Mouse (Mus musculus): Measurements from ENCODE around the gene Add2. TPM values are rescaled to one million over a fixed set of nuclear protein-coding genes. Genes with fewer than 3 reads are reported as not detected.

The Add2 gene
- polyA plus RNA-seq, 1 experiment from 2014 or later, result 28.1 TPM

DNA sequence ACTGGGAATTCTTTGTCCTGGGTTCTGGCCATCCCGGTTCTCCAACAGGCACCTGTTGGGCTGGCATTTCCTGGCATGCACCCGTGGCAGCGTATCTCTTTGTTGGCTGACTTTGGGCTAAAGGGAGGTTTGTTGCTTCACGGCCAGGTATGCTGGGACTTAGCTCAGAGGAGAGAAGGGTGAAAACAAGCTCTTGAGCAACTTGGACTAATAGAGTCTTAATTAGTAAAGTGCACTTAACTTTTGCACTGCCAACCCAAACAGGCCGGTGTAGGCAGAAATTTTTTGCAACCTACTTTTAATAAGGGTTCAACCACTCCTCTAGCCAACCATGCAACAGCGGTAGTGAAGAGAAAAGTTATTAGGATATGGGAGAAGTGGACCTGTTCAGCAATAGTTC, 116.5 kb downstream of the Add2 start:
- no peaks in the 10 kb centered on the region for H3K27me3 ChIP-seq (ENCODE audit: insufficient read depth, low read length)
- ATAC-seq (no peak), DNase-seq (no peak)
- no peaks in the 10 kb centered on the region for H3K4me1 ChIP-seq (ENCODE audit: insufficient read depth)
- no peak overlapping the region for H3K27ac ChIP-seq (ENCODE audit: low read depth)
- H3K4me2 ChIP-seq (ENCODE audit: low read depth, low read length), result no peak overlapping the region
- no peaks in the 10 kb centered on the region; the same call in 1 of the 2 replicates for H3K9me3 ChIP-seq (ENCODE audit: low read length)
- no peak overlapping the region for H3K4me3 ChIP-seq (ENCODE audit: low read depth, low read length)
- no peak for TF ChIP-seq EP300 (IDR thresholded peaks at IDR 0.05; ENCODE audit: low read depth)
- TF ChIP-seq CTCF (IDR thresholded peaks at IDR 0.05; ENCODE audit: low read depth), result no peak
- no peak overlapping the region for H3K9ac ChIP-seq (replicated peaks)
- no peaks in the 10 kb centered on the region for H3K36me3 ChIP-seq (replicated peaks; ENCODE audit: insufficient read depth, low read length)
- 87% methylated on average over 6 of the region's 6 CpGs for WGBS (ENCODE audit: insufficient replicate concordance)

DNA sequence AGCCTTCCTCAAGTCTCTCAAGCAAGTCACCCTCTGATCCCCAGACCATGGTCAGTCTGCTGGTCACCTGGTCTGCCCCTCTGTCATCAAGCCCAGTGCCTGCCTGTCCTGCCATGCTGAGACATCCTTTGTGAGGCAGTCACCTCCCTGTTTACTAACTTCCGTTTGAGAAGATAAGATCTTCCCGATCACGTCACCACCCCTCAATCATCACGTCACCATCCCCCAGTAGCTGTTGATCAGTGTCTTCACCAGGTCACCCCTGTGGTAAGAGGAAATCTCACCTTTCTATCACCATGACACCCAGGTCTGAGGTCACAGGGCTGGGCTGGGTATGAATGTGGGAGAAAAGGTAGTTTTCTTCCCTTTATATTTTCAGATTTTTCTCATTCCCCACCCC, 120.0 kb downstream of the Add2 start:
- no peak for DNase-seq
- H3K36me3 ChIP-seq (replicated peaks; ENCODE audit: insufficient read depth, low read length), result no peaks in the 10 kb centered on the region
- no peak for ATAC-seq
- H3K4me1 ChIP-seq (ENCODE audit: insufficient read depth), result no peaks in the 10 kb centered on the region
- WGBS (ENCODE audit: insufficient replicate concordance), result 15% methylated on average over 4 of the region's 4 CpGs
- no peak overlapping the region for H3K4me2 ChIP-seq (ENCODE audit: low read depth, low read length)
- TF ChIP-seq EP300 (IDR thresholded peaks at IDR 0.05; ENCODE audit: low read depth), result no peak
- TF ChIP-seq CTCF (IDR thresholded peaks at IDR 0.05; ENCODE audit: low read depth), result no peak
- no peak overlapping the region for H3K9ac ChIP-seq (replicated peaks)
- no peak overlapping the region for H3K4me3 ChIP-seq (ENCODE audit: low read depth, low read length)
- H3K9me3 ChIP-seq (ENCODE audit: low read length), result no peaks in the 10 kb centered on the region; the same call in 1 of the 2 replicates
- H3K27me3 ChIP-seq (ENCODE audit: insufficient read depth, low read length), result no peaks in the 10 kb centered on the region
- no peak overlapping the region for H3K27ac ChIP-seq (ENCODE audit: low read depth)

DNA sequence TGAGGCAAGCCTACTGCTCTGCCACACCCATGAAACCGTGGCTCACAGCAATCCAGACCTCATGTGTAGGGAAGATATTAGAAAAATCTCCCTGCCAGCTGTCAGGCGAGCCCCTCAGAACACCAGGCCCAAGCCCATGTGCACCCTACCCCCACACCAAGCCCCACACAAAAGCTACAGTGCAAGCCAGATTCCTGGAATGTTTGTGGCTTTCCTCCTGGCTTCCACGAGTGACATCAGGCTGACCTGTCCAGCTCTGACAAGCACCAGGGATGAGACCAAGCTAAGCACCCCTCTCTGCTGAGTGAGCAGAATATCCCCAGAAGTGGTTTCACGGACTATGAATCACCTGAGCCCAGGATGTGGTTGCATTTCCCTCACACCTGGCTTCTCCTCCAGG, 120.5 kb downstream of the Add2 start:
- Histone ChIP-seq H3K36me3 (replicated peaks; ENCODE audit: insufficient read depth, low read length) (no peaks in the 10 kb centered on the region), H3K9me3 (ENCODE audit: low read length) (no peaks in the 10 kb centered on the region; the same call in 1 of the 2 replicates), H3K4me3 (ENCODE audit: low read depth, low read length) (no peak overlapping the region), H3K27me3 (ENCODE audit: insufficient read depth, low read length) (no peaks in the 10 kb centered on the region), H3K27ac (ENCODE audit: low read depth) (no peak overlapping the region), H3K9ac (replicated peaks) (no peak overlapping the region), H3K4me2 (ENCODE audit: low read depth, low read length) (no peak overlapping the region), H3K4me1 (ENCODE audit: insufficient read depth) (no peaks in the 10 kb centered on the region)
- DNase-seq, result no peak
- TF ChIP-seq EP300 (IDR thresholded peaks at IDR 0.05; ENCODE audit: low read depth), result no peak
- no peak for TF ChIP-seq CTCF (IDR thresholded peaks at IDR 0.05; ENCODE audit: low read depth)
- ATAC-seq, result no peak
- WGBS (ENCODE audit: insufficient replicate concordance), result 39% methylated on average over 4 of the region's 4 CpGs

DNA sequence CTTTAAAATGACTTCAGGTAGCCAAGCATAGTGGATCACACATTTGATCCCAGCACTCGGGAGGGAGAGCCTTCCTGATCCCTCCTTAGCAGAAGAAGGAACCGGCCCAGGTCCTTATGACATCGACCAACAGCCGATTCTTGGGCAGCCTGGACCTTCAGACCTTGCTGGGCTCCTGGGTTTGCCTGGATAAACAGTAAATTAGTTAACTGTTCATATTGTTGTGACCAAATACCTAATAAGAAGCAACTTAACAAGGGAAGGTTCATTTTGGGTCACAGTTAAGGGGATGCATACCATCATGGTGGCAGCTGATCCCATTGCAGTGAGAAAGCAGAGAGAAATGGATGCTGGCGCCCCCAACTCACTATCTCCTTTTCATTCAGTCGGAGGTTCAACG, 124.2 kb downstream of the Add2 start:
- Histone ChIP-seq H3K4me1 (ENCODE audit: insufficient read depth) (no peaks in the 10 kb centered on the region; the same call in 1 of the 2 replicates), H3K4me2 (ENCODE audit: low read depth, low read length) (no peak overlapping the region), H3K27ac (ENCODE audit: low read depth) (no peak overlapping the region), H3K4me3 (ENCODE audit: low read depth, low read length) (no peak overlapping the region), H3K27me3 (ENCODE audit: insufficient read depth, low read length) (no peaks in the 10 kb centered on the region), H3K36me3 (replicated peaks; ENCODE audit: insufficient read depth, low read length) (no peaks in the 10 kb centered on the region), H3K9ac (replicated peaks) (no peak overlapping the region), H3K9me3 (ENCODE audit: low read length) (no peaks in the 10 kb centered on the region)
- DNase-seq (no peak), ATAC-seq (no peak)
- no peak for TF ChIP-seq EP300 (IDR thresholded peaks at IDR 0.05; ENCODE audit: low read depth)
- no peak for TF ChIP-seq CTCF (IDR thresholded peaks at IDR 0.05; ENCODE audit: low read depth)
- WGBS (ENCODE audit: insufficient replicate concordance), result 83% methylated on average over 7 of the region's 7 CpGs

DNA sequence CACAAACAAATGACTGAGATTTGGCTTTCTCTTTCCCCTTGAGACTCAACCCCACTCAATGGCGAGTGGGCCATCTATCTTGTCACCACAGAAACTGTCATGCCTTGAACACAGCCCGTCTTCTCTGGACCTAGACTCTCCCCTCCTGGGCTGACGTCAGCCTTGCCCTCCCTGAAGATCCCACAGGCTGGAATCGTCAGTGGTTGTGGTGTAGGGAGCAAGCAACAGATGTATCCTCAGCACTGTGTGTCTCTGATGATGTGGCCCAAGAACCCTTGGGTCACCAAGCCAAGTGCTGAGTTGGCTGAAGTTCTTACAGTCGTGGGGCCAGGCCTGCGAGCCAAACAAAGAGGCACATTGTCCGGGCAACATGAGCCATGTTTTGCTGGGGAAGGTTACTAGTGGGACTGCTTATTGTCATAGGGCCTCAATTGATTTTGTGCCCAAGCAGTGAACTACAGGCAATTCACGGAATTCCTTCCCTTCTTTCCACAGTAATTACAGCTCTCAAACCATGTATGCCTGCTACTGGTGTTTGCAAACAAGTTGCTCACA, 125.0 kb downstream of the Add2 start:
- DNase-seq (no peak), ATAC-seq (no peak)
- Histone ChIP-seq H3K36me3 (replicated peaks; ENCODE audit: insufficient read depth, low read length) (no peaks in the 10 kb centered on the region), H3K9ac (replicated peaks) (no peak overlapping the region), H3K4me1 (ENCODE audit: insufficient read depth) (no peaks in the 10 kb centered on the region; the same call in 1 of the 2 replicates), H3K27ac (ENCODE audit: low read depth) (no peak overlapping the region), H3K27me3 (ENCODE audit: insufficient read depth, low read length) (no peaks in the 10 kb centered on the region), H3K4me3 (ENCODE audit: low read depth, low read length) (no peak overlapping the region), H3K4me2 (ENCODE audit: low read depth, low read length) (no peak overlapping the region), H3K9me3 (ENCODE audit: low read length) (no peaks in the 10 kb centered on the region)
- TF ChIP-seq CTCF (IDR thresholded peaks at IDR 0.05; ENCODE audit: low read depth), result no peak
- WGBS (ENCODE audit: insufficient replicate concordance), result 77% methylated on average over 8 of the region's 8 CpGs

DNA sequence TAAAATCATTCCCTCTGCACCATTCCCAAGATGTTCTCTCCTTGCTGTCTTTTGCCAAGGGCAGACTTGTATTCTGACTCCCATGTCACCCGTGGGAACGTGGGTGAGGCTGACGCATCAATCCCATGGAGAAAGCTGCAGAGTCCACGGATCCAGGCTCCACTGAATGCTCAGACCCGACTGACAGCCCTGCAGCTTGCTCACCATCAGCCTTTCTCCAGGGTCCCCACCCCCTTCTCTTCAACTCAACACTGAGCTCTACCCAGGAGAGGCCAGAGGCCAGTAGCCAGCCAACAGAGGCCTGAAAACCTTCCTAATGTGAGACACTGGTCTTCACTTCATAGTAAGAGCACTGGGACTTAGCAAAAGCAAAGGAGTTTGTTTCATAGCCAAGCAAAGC, 125.5 kb downstream of the Add2 start:
- ATAC-seq, result no peak
- Histone ChIP-seq H3K9me3 (ENCODE audit: low read length) (no peaks in the 10 kb centered on the region), H3K4me1 (ENCODE audit: insufficient read depth) (no peaks in the 10 kb centered on the region; the same call in 1 of the 2 replicates), H3K36me3 (replicated peaks; ENCODE audit: insufficient read depth, low read length) (no peaks in the 10 kb centered on the region), H3K4me2 (ENCODE audit: low read depth, low read length) (no peak overlapping the region), H3K27me3 (ENCODE audit: insufficient read depth, low read length) (no peaks in the 10 kb centered on the region), H3K27ac (ENCODE audit: low read depth) (no peak overlapping the region), H3K9ac (replicated peaks) (no peak overlapping the region), H3K4me3 (ENCODE audit: low read depth, low read length) (no peak overlapping the region)
- 70% methylated on average over 5 of the region's 5 CpGs for WGBS (ENCODE audit: insufficient replicate concordance)
- no peak for TF ChIP-seq CTCF (IDR thresholded peaks at IDR 0.05; ENCODE audit: low read depth)
- DNase-seq, result no peak

DNA sequence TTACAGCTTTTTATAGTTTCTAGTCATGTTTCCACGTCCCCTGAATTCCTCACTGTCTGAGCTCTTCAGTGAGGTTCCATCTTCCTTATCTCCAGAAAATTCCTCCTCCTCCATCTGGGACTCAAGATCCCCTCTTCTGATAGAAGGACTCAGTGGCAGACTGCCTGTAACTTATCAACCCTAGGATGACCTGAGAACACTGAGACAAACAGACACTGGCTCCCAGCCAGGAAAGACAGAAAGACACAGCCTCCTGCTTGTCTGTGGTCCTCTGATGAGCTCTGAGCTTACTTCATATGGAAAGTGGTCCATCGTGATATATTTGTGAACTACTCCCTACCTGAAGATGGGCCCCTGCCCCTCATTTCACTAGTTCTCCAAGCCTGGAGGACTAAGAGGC, 126.0 kb downstream of the Add2 start:
- WGBS (ENCODE audit: insufficient replicate concordance), result 34% methylated on average over 2 of the region's 2 CpGs
- H3K9me3 ChIP-seq (ENCODE audit: low read length), result no peaks in the 10 kb centered on the region

More for the DNA sequence above, 126.0 kb downstream of the Add2 start:
- Histone ChIP-seq H3K4me2 (ENCODE audit: low read depth, low read length) (no peak overlapping the region), H3K4me3 (ENCODE audit: low read depth, low read length) (no peak overlapping the region), H3K4me1 (ENCODE audit: insufficient read depth) (no peaks in the 10 kb centered on the region; the same call in 1 of the 2 replicates), H3K27ac (ENCODE audit: low read depth) (no peak overlapping the region), H3K36me3 (replicated peaks; ENCODE audit: insufficient read depth, low read length) (no peaks in the 10 kb centered on the region), H3K9ac (replicated peaks) (no peak overlapping the region), H3K27me3 (ENCODE audit: insufficient read depth, low read length) (no peaks in the 10 kb centered on the region)
- DNase-seq (no peak), ATAC-seq (no peak)
- TF ChIP-seq CTCF (IDR thresholded peaks at IDR 0.05; ENCODE audit: low read depth) (no peak), EP300 (IDR thresholded peaks at IDR 0.05; ENCODE audit: low read depth) (no peak)

Data from liver, postnatal 0 days (tissue).